Mouse (Mus musculus) kidney, adult 18-20 months (tissue): ENCODE measurements around the gene Gm8947.

Source experiments
- DNase-seq: peaks from one replicate; pipeline ENCODE4 v3.0.0; 2021

Gene Gm8947

GRCm38 (mm10) chr1:151228320-151228989, 36.3 kb downstream of the Gm8947 start:
- no peak for DNase-seq

- no peak for DNase-seq
These were observed 40.2 kb downstream of the Gm8947 start for GRCm38 (mm10) chr1:151232346-151232745.

- DNase-seq: no peak
These were observed 41.6 kb downstream of the Gm8947 start for GRCm38 (mm10) chr1:151233756-151234155.

- DNase-seq: no peak
These were observed 43.4 kb downstream of the Gm8947 start for GRCm38 (mm10) chr1:151235574-151235973.

GRCm38 (mm10) chr1:151236141-151236930, 44.2 kb downstream of the Gm8947 start:
- DNase-seq: no peak

GRCm38 (mm10) chr1:151237780-151238179, 45.6 kb downstream of the Gm8947 start:
- no peak for DNase-seq

- no peak for DNase-seq
These were observed 51.2 kb downstream of the Gm8947 start for GRCm38 (mm10) chr1:151243332-151243731.
